Mouse (Mus musculus): Measurements from ENCODE around the gene Fras1. TPM values are rescaled to one million over a fixed set of nuclear protein-coding genes. Genes with fewer than 3 reads are reported as not detected.

Fras1 gene
- polyA plus RNA-seq, 1 experiment from 2014 or later, result 17.0 TPM

- Histone ChIP-seq H3K4me2 (replicated peaks) (no peak overlapping the region), H3K9me3 (no peaks in the 10 kb centered on the region), H3K27me3 (replicated peaks) (no peaks in the 10 kb centered on the region), H3K9ac (no peak overlapping the region), H3K36me3 (no peaks in the 10 kb centered on the region), H3K4me3 (replicated peaks) (no peak overlapping the region), H3K27ac (no peak overlapping the region), H3K4me1 (replicated peaks) (0 out of 2 replicates have a peak, but pooled peaks cover 3% of the 10 kb centered on the region)
- WGBS, result 81% methylated on average over 10 of the region's 10 CpGs
- ATAC-seq, result no peak
Observed at GRCm38 (mm10) chr5:96612077-96612476, 238.3 kb downstream of the Fras1 start.

GRCm38 (mm10) chr5:96616954-96617646 lies 243.3 kb downstream of the Fras1 start:
- H3K9me3 ChIP-seq, result no peaks in the 10 kb centered on the region
- H3K27ac ChIP-seq, result peak overlapping the region; percentile 27; the same call in 1 of the 2 replicates
- no peaks in the 10 kb centered on the region for H3K27me3 ChIP-seq (replicated peaks)
- peaks cover 6% of the 10 kb centered on the region; the same call in 1 of the 2 replicates for H3K4me1 ChIP-seq (replicated peaks)
- 35% methylated on average over 6 of the region's 6 CpGs for WGBS
- H3K9ac ChIP-seq, result no peak overlapping the region
- no peaks in the 10 kb centered on the region for H3K36me3 ChIP-seq
- no peak overlapping the region for H3K4me3 ChIP-seq (replicated peaks)
- peak; percentile 71 for ATAC-seq
- no peak overlapping the region for H3K4me2 ChIP-seq (replicated peaks)

- Histone ChIP-seq H3K27me3 (replicated peaks) (no peaks in the 10 kb centered on the region), H3K36me3 (no peaks in the 10 kb centered on the region), H3K9me3 (no peaks in the 10 kb centered on the region), H3K4me3 (replicated peaks) (no peak overlapping the region), H3K4me1 (replicated peaks) (peaks cover 9% of the 10 kb centered on the region; the same call in 1 of the 2 replicates), H3K4me2 (replicated peaks) (no peak overlapping the region), H3K27ac (no peak overlapping the region), H3K9ac (no peak overlapping the region)
- WGBS, result 66% methylated on average over 2 of the region's 2 CpGs
- ATAC-seq, result no peak
Observed at GRCm38 (mm10) chr5:96618008-96618407, 244.3 kb downstream of the Fras1 start.

GRCm38 (mm10) chr5:96620209-96620608 lies 246.5 kb downstream of the Fras1 start:
- Histone ChIP-seq H3K9ac (no peak overlapping the region), H3K27ac (no peak overlapping the region), H3K36me3 (no peaks in the 10 kb centered on the region), H3K27me3 (replicated peaks) (no peaks in the 10 kb centered on the region), H3K4me3 (replicated peaks) (no peak overlapping the region), H3K4me2 (replicated peaks) (no peak overlapping the region), H3K4me1 (replicated peaks) (peaks cover 9% of the 10 kb centered on the region; the same call in 1 of the 2 replicates), H3K9me3 (no peaks in the 10 kb centered on the region)
- WGBS, result 77% methylated on average over 2 of the region's 2 CpGs
- no peak for ATAC-seq

GRCm38 (mm10) chr5:96620618-96621017 lies 246.9 kb downstream of the Fras1 start:
- 87% methylated on average over 5 of the region's 5 CpGs for WGBS
- H3K9me3 ChIP-seq, result no peaks in the 10 kb centered on the region
- H3K4me3 ChIP-seq (replicated peaks), result no peak overlapping the region
- H3K27me3 ChIP-seq (replicated peaks), result no peaks in the 10 kb centered on the region
- H3K4me1 ChIP-seq (replicated peaks), result peaks cover 9% of the 10 kb centered on the region; the same call in 1 of the 2 replicates
- no peak for ATAC-seq
- no peaks in the 10 kb centered on the region for H3K36me3 ChIP-seq
- H3K4me2 ChIP-seq (replicated peaks), result no peak overlapping the region
- no peak overlapping the region for H3K9ac ChIP-seq
- no peak overlapping the region for H3K27ac ChIP-seq

- no peak overlapping the region for H3K4me3 ChIP-seq (replicated peaks)
- no peak overlapping the region for H3K9ac ChIP-seq
- H3K9me3 ChIP-seq, result no peaks in the 10 kb centered on the region
- no peak overlapping the region for H3K27ac ChIP-seq
- H3K36me3 ChIP-seq, result no peaks in the 10 kb centered on the region
- no peaks in the 10 kb centered on the region for H3K27me3 ChIP-seq (replicated peaks)
- WGBS, result 30% methylated on average over 5 of the region's 5 CpGs
- H3K4me2 ChIP-seq (replicated peaks), result no peak overlapping the region
- 0 out of 2 replicates have a peak, but pooled peaks cover 3% of the 10 kb centered on the region for H3K4me1 ChIP-seq (replicated peaks)
- ATAC-seq, result peak; percentile 39; the same call in 1 of the 2 replicates
Observed at GRCm38 (mm10) chr5:96622604-96623352, 249.0 kb downstream of the Fras1 start.

GRCm38 (mm10) chr5:96629851-96630250 lies 256.1 kb downstream of the Fras1 start:
- Histone ChIP-seq H3K9ac (no peak overlapping the region), H3K4me3 (replicated peaks) (no peak overlapping the region), H3K4me2 (replicated peaks) (no peak overlapping the region), H3K4me1 (replicated peaks) (no peaks in the 10 kb centered on the region), H3K27me3 (replicated peaks) (no peaks in the 10 kb centered on the region), H3K27ac (no peak overlapping the region), H3K36me3 (no peaks in the 10 kb centered on the region), H3K9me3 (no peaks in the 10 kb centered on the region)
- no peak for ATAC-seq
- WGBS, result 67% methylated on average over 8 of the region's 8 CpGs

- H3K9ac ChIP-seq, result no peak overlapping the region
- no peaks in the 10 kb centered on the region for H3K27me3 ChIP-seq (replicated peaks)
- H3K4me2 ChIP-seq (replicated peaks), result no peak overlapping the region
- H3K9me3 ChIP-seq, result no peaks in the 10 kb centered on the region
- no peak for ATAC-seq
- H3K4me3 ChIP-seq (replicated peaks), result no peak overlapping the region
- WGBS, result 79% methylated on average over 17 of the region's 17 CpGs
- no peaks in the 10 kb centered on the region for H3K36me3 ChIP-seq
- H3K4me1 ChIP-seq (replicated peaks), result no peaks in the 10 kb centered on the region
- H3K27ac ChIP-seq, result no peak overlapping the region
Observed at GRCm38 (mm10) chr5:96635146-96635862, 261.5 kb downstream of the Fras1 start.

GRCm38 (mm10) chr5:96635866-96636265 lies 262.1 kb downstream of the Fras1 start:
- no peak overlapping the region for H3K9ac ChIP-seq
- ATAC-seq, result no peak
- 80% methylated on average over 5 of the region's 5 CpGs for WGBS

GRCm38 (mm10) chr5:96639213-96639910 lies 265.6 kb downstream of the Fras1 start:
- Histone ChIP-seq H3K9ac (no peak overlapping the region), H3K4me1 (replicated peaks) (no peaks in the 10 kb centered on the region), H3K4me2 (replicated peaks) (no peak overlapping the region), H3K27me3 (replicated peaks) (no peaks in the 10 kb centered on the region), H3K4me3 (replicated peaks) (no peak overlapping the region), H3K36me3 (no peaks in the 10 kb centered on the region), H3K9me3 (no peaks in the 10 kb centered on the region), H3K27ac (no peak overlapping the region)
- 80% methylated on average over 6 of the region's 6 CpGs for WGBS
- no peak for ATAC-seq

More at GRCm38 (mm10) chr5:96635866-96636265, 262.1 kb downstream of the Fras1 start:
- H3K4me3 ChIP-seq (replicated peaks), result no peak overlapping the region
- no peaks in the 10 kb centered on the region for H3K36me3 ChIP-seq
- no peak overlapping the region for H3K27ac ChIP-seq
- H3K4me2 ChIP-seq (replicated peaks), result no peak overlapping the region
- no peaks in the 10 kb centered on the region for H3K9me3 ChIP-seq
- H3K27me3 ChIP-seq (replicated peaks), result no peaks in the 10 kb centered on the region
- H3K4me1 ChIP-seq (replicated peaks), result no peaks in the 10 kb centered on the region

GRCm38 (mm10) chr5:96641297-96641696 lies 267.5 kb downstream of the Fras1 start:
- H3K9ac ChIP-seq, result no peak overlapping the region
- no peak overlapping the region for H3K4me2 ChIP-seq (replicated peaks)
- no peaks in the 10 kb centered on the region for H3K9me3 ChIP-seq
- H3K36me3 ChIP-seq, result no peaks in the 10 kb centered on the region
- no peak overlapping the region for H3K4me3 ChIP-seq (replicated peaks)
- no peaks in the 10 kb centered on the region for H3K27me3 ChIP-seq (replicated peaks)
- H3K4me1 ChIP-seq (replicated peaks), result no peaks in the 10 kb centered on the region
- no peak for ATAC-seq
- H3K27ac ChIP-seq, result no peak overlapping the region
- WGBS, result 86% methylated on average over 2 of the region's 2 CpGs

GRCm38 (mm10) chr5:96675676-96676075 lies 301.9 kb downstream of the Fras1 start:
- Histone ChIP-seq H3K27me3 (replicated peaks) (no peaks in the 10 kb centered on the region), H3K4me3 (replicated peaks) (no peak overlapping the region), H3K27ac (no peak overlapping the region), H3K4me1 (replicated peaks) (no peaks in the 10 kb centered on the region), H3K9me3 (no peaks in the 10 kb centered on the region), H3K9ac (no peak overlapping the region), H3K4me2 (replicated peaks) (no peak overlapping the region), H3K36me3 (no peaks in the 10 kb centered on the region)
- 90% methylated on average over 4 of the region's 4 CpGs for WGBS
- no peak for ATAC-seq

All from intestine, embryonic 15.5 days (tissue).